Mouse (Mus musculus) granulocyte monocyte progenitor cell, adult 5-6 weeks (primary cell): ENCODE data around the gene Gnb1l. TPM values are rescaled to one million over a fixed set of nuclear protein-coding genes. Genes with fewer than 3 reads are reported as not detected.

Source experiments
- ATAC-seq: replicated peaks from 2 replicates; pipeline ENCODE4 v1.8.0; 2016; ENCODE audit warnings: mild to moderate bottlenecking, moderate TSS enrichment, inconsistent platforms; ENCODE audit not compliant: poor library complexity, severe bottlenecking
- total RNA-seq, 2 experiments: library from RNA; stranded (forward) in 1 of 2; stranded (reverse) in 1 of 2; fragments of 200-712, 200-1000 nt in 1 of 2; fragments of >200 nt in 1 of 2; fragmentation: Nextera tagmentation in 1 of 2; gene quantifications; 2 replicates each; pipeline ENCODE4 v1.2.3; 2014 to 2017

Gnb1l gene
- 9.5 and 13.8 TPM in 2 replicates for total RNA-seq (2014; fragmentation: Nextera tagmentation)
- total RNA-seq (2017): 3.3 and 7.5 TPM in 2 replicates

- ATAC-seq: peak; percentile 90
Measured at GRCm38 (mm10) chr16:18498558-18498990, at the start of gene Gnb1l, which contains the start of gene Rtl10. Gene Gnb1l (plus strand): TSS chr16:18498713. Gene Rtl10 (plus strand): TSS chr16:18498901.

DNA sequence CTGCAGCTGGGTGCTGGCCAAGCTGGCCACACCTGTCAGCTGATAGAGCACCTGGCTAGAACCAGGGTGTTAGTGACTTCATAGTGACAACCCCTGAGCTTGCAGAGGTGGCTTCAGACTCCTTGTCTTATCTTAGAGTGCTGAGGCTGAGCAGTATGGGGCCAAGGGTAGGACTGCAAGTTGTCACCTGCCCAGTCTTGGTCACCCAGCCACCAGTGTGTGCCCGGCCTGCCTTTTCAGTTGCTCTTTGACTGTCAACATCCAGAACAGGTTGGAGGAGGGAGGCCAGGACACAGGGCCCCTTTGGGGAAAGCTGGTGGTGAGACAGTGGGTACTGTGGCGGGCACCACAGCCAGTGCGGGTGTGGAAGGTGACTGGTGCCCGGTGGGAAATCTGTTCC lies 49.5 kb upstream of the Gnb1l start:
- no peak for ATAC-seq

DNA sequence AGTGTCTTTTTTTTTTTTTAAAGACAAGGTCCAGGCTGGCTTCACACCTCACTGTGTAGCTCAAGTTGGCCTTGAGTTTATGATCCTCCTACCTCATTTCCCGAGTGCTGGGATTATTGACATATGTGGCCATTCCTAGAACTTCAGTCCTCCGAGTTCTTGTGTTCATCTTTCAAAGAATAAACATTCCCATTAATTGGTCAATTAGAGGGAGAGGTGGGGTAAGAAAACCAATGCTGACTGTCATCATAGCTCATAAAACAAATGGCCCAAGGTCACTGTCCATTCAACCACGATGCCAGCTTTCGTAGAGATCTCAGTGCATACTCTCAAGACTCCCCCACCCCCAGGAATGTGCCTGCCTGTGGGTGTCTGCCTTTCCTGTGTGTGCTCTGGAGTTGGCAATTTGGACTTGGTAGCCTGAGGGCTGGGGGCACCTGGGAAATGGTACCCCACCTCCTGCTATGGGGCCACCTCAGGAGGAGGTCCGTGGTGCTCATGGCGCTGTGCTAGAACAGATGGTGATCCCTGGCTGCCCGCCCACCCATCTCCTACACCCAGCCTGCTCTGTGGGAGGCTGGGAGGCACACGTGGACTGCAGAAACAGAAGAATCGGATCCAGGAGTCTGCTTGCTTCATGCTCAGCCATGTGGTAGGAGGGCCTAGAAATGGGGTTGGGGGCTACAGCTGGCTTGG lies 46.9 kb upstream of the Gnb1l start:
- no peak for ATAC-seq

DNA sequence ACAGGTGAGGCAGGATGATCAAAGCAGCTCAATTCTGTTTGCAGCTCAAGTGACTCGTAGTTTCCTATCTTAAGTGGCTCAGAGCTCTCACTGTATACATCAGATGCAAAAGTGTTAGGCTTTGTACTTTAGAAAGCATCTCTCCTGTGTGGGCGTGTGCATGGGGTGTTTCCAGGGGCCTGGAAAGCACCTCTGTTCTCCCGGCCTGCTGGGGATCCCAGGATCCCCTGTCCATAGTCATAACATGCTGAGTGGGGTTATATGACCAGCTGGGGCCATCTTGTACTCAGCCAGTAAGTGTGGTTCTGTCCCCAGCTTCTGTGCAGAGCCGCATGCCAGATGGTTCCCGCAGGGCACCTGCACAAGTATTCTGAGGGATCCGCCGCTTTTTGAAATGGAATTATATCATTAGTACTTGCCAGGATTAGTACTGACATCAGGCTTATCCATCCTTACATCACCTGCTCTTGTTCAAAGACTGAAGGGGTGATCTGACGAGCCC lies 46.1 kb upstream of the Gnb1l start:
- ATAC-seq: no peak

DNA sequence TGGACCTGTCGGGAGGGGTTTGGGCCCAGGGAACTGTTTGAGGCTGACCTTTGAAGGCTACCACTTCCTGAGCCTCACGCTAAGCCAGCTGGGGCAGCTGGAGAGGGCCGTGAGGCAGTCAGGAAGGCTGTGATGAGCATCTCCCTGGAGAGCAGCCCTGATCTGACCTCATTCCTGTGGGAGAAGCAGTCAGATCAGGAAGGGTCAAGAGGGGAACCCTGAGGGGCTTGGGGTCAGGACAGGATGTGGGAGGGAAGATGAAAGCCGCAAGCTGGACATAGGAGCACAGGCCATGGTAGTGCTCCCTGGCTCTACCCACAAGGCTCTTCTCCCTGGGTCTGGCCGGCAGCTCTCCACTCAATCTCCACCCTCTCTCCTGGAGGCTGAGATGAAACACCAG lies 44.7 kb upstream of the Gnb1l start:
- ATAC-seq: no peak

GRCm38 (mm10) chr16:18455407-18455806 lies 43.1 kb upstream of the Gnb1l start:
- no peak for ATAC-seq

DNA sequence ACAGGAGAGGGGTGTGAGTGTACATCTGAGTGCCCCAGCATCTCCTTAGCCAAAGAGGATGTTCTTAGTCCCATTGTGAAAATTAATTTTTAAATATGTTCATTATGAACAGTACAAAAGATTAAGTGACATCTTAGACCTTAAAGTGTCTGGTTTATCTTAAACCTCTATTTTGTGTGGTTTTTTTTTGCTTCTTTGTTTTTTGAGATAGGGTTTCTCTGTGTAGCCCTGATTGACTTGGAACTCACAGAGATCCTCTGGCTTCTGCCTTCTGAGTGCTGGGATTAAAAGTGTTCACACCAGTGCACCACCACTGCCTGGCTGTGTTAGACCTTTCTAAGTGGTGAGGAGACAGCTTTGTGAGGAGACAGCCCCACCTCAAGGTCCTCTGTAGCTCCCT lies 39.9 kb upstream of the Gnb1l start:
- ATAC-seq: no peak

- ATAC-seq: no peak
Measured at GRCm38 (mm10) chr16:18459335-18459954, 39.1 kb upstream of the Gnb1l start.

- ATAC-seq: peak; percentile 45
Measured at GRCm38 (mm10) chr16:18459955-18460370, 38.5 kb upstream of the Gnb1l start.

GRCm38 (mm10) chr16:18460826-18461225 lies 37.7 kb upstream of the Gnb1l start:
- no peak for ATAC-seq

- no peak for ATAC-seq
Measured at GRCm38 (mm10) chr16:18462031-18462430, 36.5 kb upstream of the Gnb1l start.

GRCm38 (mm10) chr16:18462598-18462997 lies 35.9 kb upstream of the Gnb1l start:
- no peak for ATAC-seq

DNA sequence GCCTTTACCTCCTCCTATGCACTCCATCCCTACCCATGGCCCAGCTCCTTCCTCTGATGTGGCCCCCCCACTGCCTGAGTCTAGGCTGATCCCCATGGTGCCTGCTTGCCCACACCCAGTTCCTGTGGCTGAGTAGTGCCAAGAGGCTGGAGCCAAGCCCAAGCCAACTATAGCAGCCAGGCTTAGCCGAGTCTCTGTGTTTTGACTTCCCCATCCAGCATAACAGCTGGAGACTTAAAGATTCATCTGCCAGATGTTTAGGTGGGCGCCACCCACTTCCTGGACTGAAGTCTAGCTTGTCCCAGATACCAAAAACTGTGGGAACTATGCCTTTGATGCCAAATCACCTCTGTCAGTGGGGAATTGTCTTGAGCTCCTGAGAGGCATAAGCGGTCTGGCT lies 34.2 kb upstream of the Gnb1l start:
- ATAC-seq: no peak

DNA sequence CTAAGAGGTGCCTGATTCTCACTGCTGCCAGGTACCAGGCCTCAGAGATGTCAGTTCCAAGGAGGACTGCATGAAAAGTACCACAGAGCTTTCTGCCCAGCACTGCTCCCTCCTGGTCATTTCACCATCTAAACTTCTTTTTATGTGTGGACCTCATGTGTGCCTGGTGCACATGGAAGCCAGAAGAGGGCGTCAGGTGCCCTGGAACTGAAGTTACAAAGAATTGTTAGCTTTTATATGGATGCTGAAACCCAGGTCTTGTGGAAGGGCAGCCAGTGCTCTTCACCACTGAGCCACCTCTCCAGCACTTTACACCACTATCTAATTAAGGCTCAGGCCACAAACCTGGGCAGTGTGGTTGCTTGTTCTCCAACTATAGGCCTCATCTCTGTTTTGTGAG lies 27.7 kb upstream of the Gnb1l start:
- no peak for ATAC-seq

DNA sequence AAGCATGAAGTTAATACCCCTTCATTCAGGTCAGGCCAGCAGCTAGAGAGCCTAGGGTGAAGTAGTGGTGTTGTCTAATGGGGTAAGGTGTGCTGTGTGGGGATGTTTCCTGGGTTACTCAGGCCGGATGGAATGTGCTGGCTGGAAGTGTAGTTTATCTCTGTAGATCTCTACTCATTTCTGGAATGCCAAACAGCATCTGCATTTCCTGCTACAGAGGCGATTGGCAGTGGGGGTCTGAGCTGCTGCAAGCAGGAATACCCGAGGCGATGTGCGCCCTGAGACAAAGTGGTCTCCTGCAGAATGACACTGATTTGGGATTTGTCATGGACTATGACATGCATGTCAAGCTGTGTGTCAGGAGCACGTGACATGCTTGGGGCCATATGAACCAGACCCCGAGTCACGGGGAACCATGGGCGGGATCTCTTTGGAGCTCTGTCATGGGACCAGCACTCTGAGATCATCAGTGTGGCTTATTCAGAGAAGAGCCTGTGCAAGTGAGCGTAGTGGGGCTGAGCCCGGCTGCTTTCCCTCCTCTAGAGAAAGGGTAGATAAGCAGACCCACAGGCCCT lies 27.0 kb upstream of the Gnb1l start:
- no peak for ATAC-seq

- no peak for ATAC-seq
Measured at GRCm38 (mm10) chr16:18471976-18472375, 26.5 kb upstream of the Gnb1l start.

DNA sequence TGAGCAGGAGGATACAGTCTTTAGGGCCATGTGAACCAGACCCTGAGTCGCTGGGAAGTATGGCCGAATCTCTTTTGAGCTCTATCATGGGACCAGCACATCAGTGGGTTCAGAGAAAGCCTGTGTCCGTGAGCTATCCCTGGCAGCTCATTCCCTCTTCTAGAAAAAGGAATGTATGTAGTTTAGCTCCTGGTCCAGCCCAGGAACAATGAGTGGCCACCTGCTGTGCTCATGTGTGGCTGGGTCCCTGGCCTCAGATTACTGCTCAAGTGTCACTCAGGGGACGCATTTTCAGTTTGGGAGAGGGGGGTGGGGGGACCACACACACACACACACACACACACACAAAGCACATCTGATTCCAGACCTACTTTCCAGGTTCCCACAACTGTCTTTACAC lies 26.1 kb upstream of the Gnb1l start:
- no peak for ATAC-seq

DNA sequence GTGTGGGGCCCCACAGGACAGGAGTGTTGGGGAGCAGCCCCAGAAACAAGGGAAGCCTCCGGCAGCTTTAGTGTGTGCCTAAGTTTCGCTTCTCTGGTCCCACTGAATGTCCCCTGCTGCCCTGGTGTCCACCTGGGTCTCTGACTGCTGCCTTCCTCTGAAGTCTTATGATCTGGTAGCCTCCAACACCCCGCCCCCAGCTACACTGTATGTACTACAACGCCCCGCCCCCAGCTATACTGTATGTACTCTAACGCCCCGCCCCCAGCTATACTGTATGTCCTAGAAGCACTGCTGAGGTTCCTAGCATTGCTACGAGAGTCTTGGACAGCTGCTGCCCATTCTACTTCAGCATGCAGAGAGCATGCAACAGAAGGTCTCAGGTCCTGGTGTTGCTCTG lies 25.5 kb upstream of the Gnb1l start:
- ATAC-seq: no peak

DNA sequence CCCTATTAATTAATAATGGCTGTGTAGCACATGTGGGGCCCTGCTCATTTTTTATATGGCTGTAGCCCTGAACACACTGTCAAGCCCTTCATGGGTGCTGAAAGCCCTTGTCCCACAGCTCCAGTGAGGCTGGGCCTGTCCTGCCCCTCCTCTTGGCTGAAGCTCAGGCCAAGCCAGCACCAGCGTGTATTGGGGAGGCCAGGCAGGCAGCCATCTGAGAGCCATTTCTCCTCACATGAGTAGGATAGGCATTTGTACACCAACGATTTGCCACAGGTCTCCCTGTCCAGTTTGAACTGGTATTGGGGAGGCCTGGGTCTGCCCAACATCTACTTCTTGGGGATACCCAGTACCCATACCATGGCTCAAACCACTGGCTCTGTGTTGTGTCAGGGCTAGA lies 24.5 kb upstream of the Gnb1l start:
- ATAC-seq: no peak

DNA sequence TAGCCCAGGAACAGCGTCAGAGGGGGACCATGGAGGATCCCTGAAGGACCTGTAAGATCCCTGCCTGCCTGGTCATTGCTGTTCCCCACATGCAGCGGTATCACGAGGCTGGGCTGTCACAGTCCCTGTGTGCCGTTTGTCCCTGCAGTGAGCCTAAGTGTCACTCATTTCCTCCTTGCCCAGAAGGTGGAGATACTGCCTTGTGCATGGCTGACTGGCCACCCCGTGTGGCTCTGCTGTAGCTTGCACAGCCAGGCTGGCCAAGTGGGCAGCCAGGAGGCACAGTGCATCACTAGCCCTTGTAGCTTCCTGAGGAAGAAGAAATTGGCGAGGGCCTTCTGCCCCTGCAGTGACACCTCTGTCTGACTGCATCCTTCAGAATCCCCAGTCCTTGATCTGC lies 20.5 kb upstream of the Gnb1l start:
- ATAC-seq: no peak

DNA sequence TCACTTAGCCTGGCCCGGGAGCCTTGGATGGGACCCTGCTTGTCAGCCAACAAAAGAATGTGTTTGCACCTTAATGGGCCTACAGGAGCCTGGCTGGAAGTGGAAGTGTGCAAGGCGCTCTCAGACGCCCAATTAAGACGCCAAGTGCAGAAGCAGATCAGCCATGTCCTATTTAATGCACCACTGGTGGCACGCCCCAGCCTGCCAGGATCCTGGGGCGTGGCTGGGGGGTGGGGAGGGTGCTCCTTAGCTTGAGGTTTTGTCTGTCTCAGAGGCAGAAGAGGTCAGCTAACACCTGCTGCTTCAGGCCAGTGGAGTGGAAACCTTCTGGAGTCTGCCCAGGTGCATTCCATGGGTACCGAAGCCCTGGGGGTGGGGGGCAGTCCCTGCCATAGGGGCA lies 18.8 kb upstream of the Gnb1l start:
- ATAC-seq: no peak
